Mouse (Mus musculus) gastrocnemius, adult 18-20 months (tissue): Measurements from ENCODE around the gene Dbf4. TPM values are rescaled to one million over a fixed set of nuclear protein-coding genes. Genes with fewer than 3 reads are reported as not detected.

Experiments
- DNase-seq: peaks from one replicate; pipeline ENCODE4 v3.0.0; 2021; ENCODE audit warnings: low spot score
- long read RNA-seq, 2 experiments: library from polyadenylated mRNA; stranded (forward); transcript quantifications; one replicate each; pipeline ENCODE4 v2.0.0; 2021
- total RNA-seq, 2 experiments: library from RNA; stranded (reverse); gene quantifications; 2 replicates each; pipeline ENCODE4 v1.2.3; 2021

Dbf4 gene
- total RNA-seq, result under 1 TPM; 0.21 to 0.55 TPM
- long read RNA-seq, experiment 1, result 0 reads
- long read RNA-seq, experiment 2, result 0 reads

- peak; percentile 89 for DNase-seq
Measured at GRCm38 (mm10) chr5:8422157-8422931, at the start of gene Dbf4, which contains the start of gene Slc25a40. TSS of gene Dbf4 (minus strand) at chr5:8422716. TSS of gene Slc25a40 (plus strand) at chr5:8422850.

GRCm38 (mm10) chr5:8456561-8456960 is 34.0 kb upstream of the Dbf4 start:
- no peak for DNase-seq

GRCm38 (mm10) chr5:8455565-8455964 is 33.0 kb upstream of the Dbf4 start:
- DNase-seq, result no peak

- no peak for DNase-seq
Measured at GRCm38 (mm10) chr5:8439095-8439494, 16.6 kb upstream of the Dbf4 start.

- DNase-seq, result no peak
Measured at GRCm38 (mm10) chr5:8437481-8438156, 15.1 kb upstream of the Dbf4 start.

GRCm38 (mm10) chr5:8425899-8426298 is 3.4 kb upstream of the Dbf4 start:
- no peak for DNase-seq

GRCm38 (mm10) chr5:8424116-8424515 is 1.6 kb upstream of the Dbf4 start:
- no peak for DNase-seq

GRCm38 (mm10) chr5:8422932-8423928 is 714 bp upstream of the Dbf4 start:
- DNase-seq, result no peak

- DNase-seq, result no peak
Measured at GRCm38 (mm10) chr5:8421424-8421823, 1.1 kb downstream of the Dbf4 start.

- no peak for DNase-seq
Measured at GRCm38 (mm10) chr5:8417443-8417842, 5.1 kb downstream of the Dbf4 start.

GRCm38 (mm10) chr5:8416683-8417413 is 5.7 kb downstream of the Dbf4 start:
- no peak for DNase-seq

- no peak for DNase-seq
Measured at GRCm38 (mm10) chr5:8408746-8409145, 13.8 kb downstream of the Dbf4 start.

GRCm38 (mm10) chr5:8397587-8398249 is 24.8 kb downstream of the Dbf4 start:
- no peak for DNase-seq

- no peak for DNase-seq
Measured at GRCm38 (mm10) chr5:8393891-8394583, 28.5 kb downstream of the Dbf4 start.

- DNase-seq, result no peak
Measured at GRCm38 (mm10) chr5:8374297-8374906, 48.1 kb downstream of the Dbf4 start.

- DNase-seq, result no peak
Measured at GRCm38 (mm10) chr5:8373415-8373814, 49.1 kb downstream of the Dbf4 start.

- DNase-seq, result no peak
Measured at GRCm38 (mm10) chr5:8368781-8369180, 53.7 kb downstream of the Dbf4 start.

- no peak for DNase-seq
Measured at GRCm38 (mm10) chr5:8368328-8368692, 54.2 kb downstream of the Dbf4 start.

GRCm38 (mm10) chr5:8367614-8368327 is 54.7 kb downstream of the Dbf4 start, which contains the start of gene Adam22:
TSS of gene Adam22 (minus strand) at chr5:8368160.
- peak; percentile 71 for DNase-seq
